Mouse (Mus musculus) lung, embryonic 15.5 days (tissue): ENCODE measurements around the gene Shd. TPM values are rescaled to one million over a fixed set of nuclear protein-coding genes. Genes with fewer than 3 reads are reported as not detected.
A peak's percentile ranks its signal among the peaks of the same experiment; 100 is the strongest.

Experiments
- ATAC-seq: fragments of 200-750 bp; cut with Nextera tagmentation; 2 replicates; pipeline ENCODE4 v1.8.0; 2017; ENCODE audit warnings: moderate number of reproducible peaks, borderline replicate concordance; ENCODE audit not compliant: low FRiP score, low TSS enrichment; ENCODE audit errors: extremely low read depth
- H3K27ac ChIP-seq: fragments of 300-500 bp; sonication (generic); 2 replicates; pipeline ENCODE4 v1.5.1; 2015; ENCODE audit warnings: moderate library complexity, mild to moderate bottlenecking, inconsistent platforms
- H3K27me3 ChIP-seq: fragments of 300-500 bp; sonication (generic); 2 replicates; pipeline ENCODE4 v1.6.1; 2015; ENCODE audit warnings: inconsistent platforms
- H3K36me3 ChIP-seq: fragments of 300-500 bp; sonication (generic); 2 replicates; pipeline ENCODE4 v1.6.1; 2015; ENCODE audit warnings: inconsistent platforms
- H3K4me1 ChIP-seq: fragments of 300-500 bp; sonication (generic); 2 replicates; pipeline ENCODE4 v1.6.1; 2015; ENCODE audit warnings: inconsistent platforms
- H3K4me2 ChIP-seq: fragments of 300-500 bp; sonication (generic); 2 replicates; pipeline ENCODE4 v1.6.1; 2015; ENCODE audit warnings: inconsistent platforms, mild to moderate bottlenecking, moderate library complexity
- H3K4me3 ChIP-seq: fragments of 300-500 bp; sonication (generic); 2 replicates; pipeline ENCODE4 v1.5.1; 2015; ENCODE audit warnings: mild to moderate bottlenecking, inconsistent platforms
- H3K9ac ChIP-seq: fragments of 300-500 bp; sonication (generic); 2 replicates; pipeline ENCODE4 v1.6.1; 2015; ENCODE audit warnings: inconsistent platforms
- H3K9me3 ChIP-seq: fragments of 300-500 bp; sonication (generic); 2 replicates; pipeline ENCODE4 v1.6.1; 2016; ENCODE audit warnings: inconsistent platforms
- WGBS: fragments of 180-500 bp; shearing (Covaris S2); methylation state at CpG from one replicate; pipeline ENCODE4 v1.1.7; 2015; 5-methylcytosine and 5-hydroxymethylcytosine counted together
- polyA plus RNA-seq: library from polyadenylated mRNA; unstranded; fragments of >200 nt; fragmentation: Nextera tagmentation; extraction: Ambion mirVana; gene quantifications from 2 replicates; pipeline ENCODE4 v1.2.1, GENCODE M21; 2015

The Shd gene
- polyA plus RNA-seq, 1 experiment from 2014 or later, result 6.7 TPM

DNA sequence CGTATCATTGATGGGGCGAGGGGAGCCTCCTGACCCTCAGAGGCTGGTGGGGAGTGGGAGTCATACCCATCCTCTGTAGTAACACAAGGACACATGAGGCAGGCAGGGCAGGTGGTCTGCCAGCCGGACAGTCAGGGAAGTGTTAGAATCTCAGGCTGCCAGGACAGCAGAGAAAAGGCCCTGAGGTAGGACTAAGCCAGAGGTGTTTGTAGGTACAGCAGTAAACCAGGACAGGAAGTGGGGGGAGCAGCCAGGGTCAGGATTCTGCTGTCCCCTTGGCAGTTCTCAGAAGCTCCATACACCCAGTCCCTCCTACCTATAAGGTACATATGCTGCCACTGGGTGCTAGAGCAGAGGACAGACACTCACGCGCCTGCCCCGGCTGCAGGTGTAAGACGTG, 8.6 kb upstream of the Shd start:
- H3K27me3 ChIP-seq, result no peaks in the 10 kb centered on the region
- no peak overlapping the region for H3K4me2 ChIP-seq
- H3K4me3 ChIP-seq, result no peak overlapping the region
- 92% methylated on average over 7 of the region's 7 CpGs for WGBS
- no peak overlapping the region for H3K9ac ChIP-seq
- H3K9me3 ChIP-seq, result no peaks in the 10 kb centered on the region
- H3K27ac ChIP-seq, result no peak overlapping the region
- peaks cover 32% of the 10 kb centered on the region for H3K36me3 ChIP-seq
- no peak for ATAC-seq
- peaks cover 23% of the 10 kb centered on the region for H3K4me1 ChIP-seq

DNA sequence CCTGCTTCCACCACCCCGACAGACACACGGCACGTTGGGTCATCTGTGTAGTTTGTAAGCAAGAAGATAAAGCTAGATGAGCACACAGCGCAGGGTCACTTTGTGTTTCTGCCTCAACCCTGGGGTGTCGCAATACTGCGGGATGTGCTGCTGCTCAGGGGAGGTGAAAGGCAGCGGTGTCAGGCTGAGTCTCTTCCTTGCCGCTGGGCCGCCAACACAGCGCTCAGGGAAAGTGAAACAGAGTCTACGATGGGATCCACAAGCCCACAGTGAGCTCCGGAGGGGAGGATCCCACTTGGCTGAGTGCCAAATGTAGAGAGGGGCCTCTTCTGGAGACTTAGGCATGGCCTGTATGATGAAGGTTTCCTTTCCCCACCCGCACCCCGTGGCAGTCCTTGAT, 7.1 kb upstream of the Shd start:
- H3K9ac ChIP-seq, result no peak overlapping the region
- H3K36me3 ChIP-seq, result peaks cover 45% of the 10 kb centered on the region
- 47% methylated on average over 14 of the region's 14 CpGs for WGBS
- ATAC-seq, result no peak
- H3K4me1 ChIP-seq, result peaks cover 12% of the 10 kb centered on the region
- no peak overlapping the region for H3K27ac ChIP-seq
- no peaks in the 10 kb centered on the region for H3K9me3 ChIP-seq
- no peak overlapping the region for H3K4me2 ChIP-seq
- no peaks in the 10 kb centered on the region for H3K27me3 ChIP-seq
- no peak overlapping the region for H3K4me3 ChIP-seq

DNA sequence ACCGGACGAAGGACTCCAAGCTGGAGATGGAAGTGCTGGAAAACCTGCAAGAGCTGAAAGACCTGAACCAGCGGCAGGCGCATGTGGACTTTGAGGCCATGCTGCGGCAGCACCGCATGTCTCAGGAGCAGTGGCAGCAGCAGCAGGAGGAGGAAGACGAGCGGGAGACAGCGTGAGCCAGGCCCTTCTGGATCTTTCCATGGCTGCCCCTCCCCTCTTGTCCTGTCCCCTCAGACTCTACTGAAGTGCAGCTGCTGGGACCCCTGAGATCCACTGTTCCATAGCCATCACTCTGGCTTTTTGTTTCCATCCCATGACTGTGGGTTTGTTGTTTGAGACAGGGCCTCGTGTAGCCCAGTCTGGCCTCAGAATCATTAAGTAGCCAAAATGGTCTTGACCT, 5.8 kb upstream of the Shd start:
- peaks cover 45% of the 10 kb centered on the region for H3K36me3 ChIP-seq
- H3K27me3 ChIP-seq, result no peaks in the 10 kb centered on the region
- no peak for ATAC-seq
- no peak overlapping the region for H3K27ac ChIP-seq
- 85% methylated on average over 10 of the region's 10 CpGs for WGBS
- H3K4me3 ChIP-seq, result no peak overlapping the region
- H3K4me2 ChIP-seq, result no peak overlapping the region
- peaks cover 7% of the 10 kb centered on the region for H3K4me1 ChIP-seq
- H3K9ac ChIP-seq, result no peak overlapping the region
- no peaks in the 10 kb centered on the region for H3K9me3 ChIP-seq

DNA sequence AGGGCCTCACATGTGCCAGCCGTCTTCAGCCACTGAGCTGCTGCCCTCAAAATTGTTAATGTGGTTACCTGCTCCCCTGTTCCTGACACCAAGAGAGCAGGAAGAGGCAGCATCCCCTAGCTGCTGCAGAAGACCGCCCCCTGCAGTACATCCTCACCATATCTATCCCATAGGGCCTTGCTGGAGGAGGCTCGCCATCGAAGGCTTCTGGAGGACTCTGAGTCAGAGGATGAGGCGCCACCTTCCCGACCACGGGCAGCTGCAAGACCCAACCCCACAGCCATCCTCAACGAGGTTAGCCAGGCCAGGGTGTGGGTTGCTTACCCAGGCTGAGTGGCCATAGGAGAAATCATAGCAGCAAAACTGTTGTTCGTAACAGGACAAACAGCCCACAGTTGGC, 5.3 kb upstream of the Shd start:
- peaks cover 3% of the 10 kb centered on the region; the same call in 1 of the 2 replicates for H3K27me3 ChIP-seq
- H3K4me3 ChIP-seq, result no peak overlapping the region
- peaks cover 45% of the 10 kb centered on the region for H3K36me3 ChIP-seq
- no peak overlapping the region for H3K27ac ChIP-seq
- 79% methylated on average over 9 of the region's 9 CpGs for WGBS
- no peak for ATAC-seq
- no peak overlapping the region for H3K9ac ChIP-seq
- H3K4me2 ChIP-seq, result no peak overlapping the region
- no peaks in the 10 kb centered on the region for H3K9me3 ChIP-seq
- H3K4me1 ChIP-seq, result peaks cover 2% of the 10 kb centered on the region

DNA sequence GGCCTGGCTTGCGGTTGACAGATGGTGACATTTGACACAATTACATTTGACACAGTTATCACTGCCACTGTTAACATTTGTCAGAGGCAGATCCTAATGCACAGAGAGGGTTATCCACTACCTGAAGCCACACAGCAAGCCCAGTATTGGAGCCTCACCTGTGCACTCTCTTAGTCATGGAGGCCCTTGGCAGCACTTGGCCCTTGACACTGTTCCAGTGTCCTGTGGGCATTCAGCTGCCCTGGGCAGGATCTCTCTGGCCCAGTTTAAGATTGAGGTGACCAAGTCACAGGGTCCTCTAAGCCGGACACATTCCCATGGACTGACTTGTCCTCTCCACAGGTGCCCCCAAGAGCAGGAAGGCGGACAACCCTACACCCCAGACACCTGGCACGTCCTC, 3.1 kb upstream of the Shd start:
- no peak for ATAC-seq
- Histone ChIP-seq H3K9me3 (no peaks in the 10 kb centered on the region), H3K36me3 (peaks cover 37% of the 10 kb centered on the region), H3K4me1 (peaks cover 11% of the 10 kb centered on the region), H3K9ac (no peak overlapping the region), H3K27me3 (peaks cover 22% of the 10 kb centered on the region), H3K4me3 (no peak overlapping the region), H3K27ac (no peak overlapping the region), H3K4me2 (no peak overlapping the region)
- 93% methylated on average over 4 of the region's 4 CpGs for WGBS

DNA sequence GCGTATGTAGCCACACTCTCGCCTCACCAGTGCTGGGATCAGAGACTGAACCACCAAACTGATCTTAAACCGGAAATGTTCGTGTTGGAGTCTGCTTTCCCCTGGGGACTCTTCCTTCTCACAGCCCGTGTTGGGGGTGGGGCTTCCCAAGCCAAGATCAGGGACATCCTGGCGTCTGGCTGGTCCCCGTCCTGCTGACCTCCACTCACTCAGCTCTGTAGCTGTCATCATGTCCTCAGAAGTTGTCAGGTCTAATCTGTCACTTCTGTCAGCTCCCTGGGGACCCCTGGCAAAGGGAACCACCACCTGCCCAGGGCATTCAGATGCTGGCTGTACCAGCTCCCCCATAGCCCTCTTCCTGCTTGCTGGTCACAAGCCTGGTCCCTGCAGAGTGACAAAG, 2.1 kb upstream of the Shd start:
- ATAC-seq, result no peak
- no peak overlapping the region for H3K4me2 ChIP-seq
- H3K9me3 ChIP-seq, result no peaks in the 10 kb centered on the region
- H3K27me3 ChIP-seq, result peaks cover 29% of the 10 kb centered on the region
- peaks cover 11% of the 10 kb centered on the region; the same call in 1 of the 2 replicates for H3K4me1 ChIP-seq
- H3K27ac ChIP-seq, result no peak overlapping the region
- no peak overlapping the region for H3K9ac ChIP-seq
- no peak overlapping the region for H3K4me3 ChIP-seq
- 51% methylated on average over 7 of the region's 7 CpGs for WGBS
- H3K36me3 ChIP-seq, result peaks cover 34% of the 10 kb centered on the region

DNA sequence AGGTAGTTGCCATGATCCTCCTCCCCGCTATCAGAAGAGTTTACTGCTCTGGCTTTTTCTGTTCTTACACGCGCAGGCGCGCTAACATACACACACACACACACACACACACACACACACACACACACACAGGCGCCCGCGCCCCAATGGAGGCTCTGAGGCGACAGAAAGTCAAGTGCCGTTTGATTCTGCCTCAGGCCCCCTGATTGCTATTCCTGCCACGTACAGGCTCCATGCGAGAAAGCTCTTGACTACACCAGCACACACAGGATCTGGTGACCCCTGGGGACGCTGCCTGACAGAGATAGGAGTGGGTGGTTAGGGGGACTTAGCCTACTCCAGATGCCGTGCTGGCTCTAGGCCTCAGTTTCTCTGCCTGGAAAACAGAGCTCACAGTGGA, 707 bp upstream of the Shd start:
- ATAC-seq, result no peak
- H3K27ac ChIP-seq, result no peak overlapping the region

DNA sequence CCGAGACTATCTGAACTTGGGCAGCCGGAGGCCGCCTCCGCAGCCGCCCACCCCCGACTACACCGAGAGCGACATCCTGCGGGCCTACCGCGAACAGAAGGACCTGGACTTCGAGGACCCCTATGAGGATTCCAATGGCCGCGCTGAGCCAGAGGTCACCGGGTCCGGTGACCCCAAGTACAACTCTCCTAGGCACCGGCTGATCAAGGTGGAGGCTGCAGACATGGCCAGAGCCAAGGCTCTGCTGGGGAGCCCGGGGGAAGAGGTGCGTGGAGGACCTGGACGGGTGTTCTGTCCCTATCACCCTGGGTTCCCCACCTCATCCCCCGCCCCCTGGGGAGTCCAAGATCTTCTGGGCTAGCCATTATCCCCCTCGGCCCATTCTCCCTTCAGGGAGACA, 1.2 kb downstream of the Shd start:
- no peak overlapping the region for H3K4me3 ChIP-seq
- H3K36me3 ChIP-seq, result peaks cover 15% of the 10 kb centered on the region
- H3K27me3 ChIP-seq, result peaks cover 29% of the 10 kb centered on the region
- peaks cover 16% of the 10 kb centered on the region for H3K4me1 ChIP-seq
- H3K9ac ChIP-seq, result no peak overlapping the region
- no peak overlapping the region for H3K27ac ChIP-seq
- no peaks in the 10 kb centered on the region for H3K9me3 ChIP-seq
- no peak for ATAC-seq
- peak overlapping the region; percentile 89 for H3K4me2 ChIP-seq
- WGBS, result 32% methylated on average over 22 of the region's 22 CpGs

More for the DNA sequence above, 707 bp upstream of the Shd start:
- H3K9me3 ChIP-seq, result no peaks in the 10 kb centered on the region
- H3K4me1 ChIP-seq, result peaks cover 11% of the 10 kb centered on the region; the same call in 1 of the 2 replicates
- WGBS, result 48% methylated on average over 14 of the region's 14 CpGs
- no peak overlapping the region for H3K4me3 ChIP-seq
- no peak overlapping the region for H3K9ac ChIP-seq
- H3K36me3 ChIP-seq, result peaks cover 31% of the 10 kb centered on the region
- 0 out of 2 replicates have a peak overlapping the region, but pooled peaks have one; percentile 89 for H3K4me2 ChIP-seq
- peaks cover 29% of the 10 kb centered on the region for H3K27me3 ChIP-seq

DNA sequence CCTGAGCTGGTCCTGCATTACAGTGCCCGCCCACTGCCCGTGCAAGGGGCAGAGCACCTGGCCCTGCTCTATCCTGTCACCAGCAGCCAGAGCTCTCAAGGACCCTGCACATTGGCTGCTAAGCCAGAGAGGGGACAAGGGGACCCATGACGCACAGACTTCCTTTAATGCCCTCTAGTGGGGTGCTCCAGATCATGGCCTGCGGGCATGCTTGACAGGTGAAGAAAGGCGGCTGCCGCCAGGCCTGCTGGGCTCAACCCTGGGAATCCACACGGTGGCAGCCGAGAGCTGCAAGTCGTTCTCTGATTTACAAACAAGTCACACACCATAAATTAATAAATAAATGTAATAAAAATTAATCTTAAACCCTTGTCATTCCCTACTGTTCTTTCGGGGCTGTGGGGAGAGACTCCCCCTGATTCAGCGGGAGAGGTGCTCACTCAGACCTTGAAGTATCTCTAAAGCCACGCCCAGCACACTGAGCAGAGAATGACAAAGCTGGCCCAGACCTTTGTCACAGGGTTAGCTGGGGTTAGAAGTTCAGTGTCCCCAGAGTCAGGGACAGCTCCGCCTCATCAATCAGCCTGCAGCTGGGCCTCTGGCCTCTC, 6.1 kb downstream of the Shd start:
- Histone ChIP-seq H3K27ac (no peak overlapping the region), H3K27me3 (peaks cover 13% of the 10 kb centered on the region), H3K4me2 (peak overlapping the region; percentile 29; the same call in 1 of the 2 replicates), H3K9ac (no peak overlapping the region), H3K4me3 (no peak overlapping the region), H3K4me1 (peaks cover 13% of the 10 kb centered on the region), H3K36me3 (no peaks in the 10 kb centered on the region), H3K9me3 (no peaks in the 10 kb centered on the region)
- 11% methylated on average over 13 of the region's 13 CpGs for WGBS
- peak; percentile 66 for ATAC-seq

DNA sequence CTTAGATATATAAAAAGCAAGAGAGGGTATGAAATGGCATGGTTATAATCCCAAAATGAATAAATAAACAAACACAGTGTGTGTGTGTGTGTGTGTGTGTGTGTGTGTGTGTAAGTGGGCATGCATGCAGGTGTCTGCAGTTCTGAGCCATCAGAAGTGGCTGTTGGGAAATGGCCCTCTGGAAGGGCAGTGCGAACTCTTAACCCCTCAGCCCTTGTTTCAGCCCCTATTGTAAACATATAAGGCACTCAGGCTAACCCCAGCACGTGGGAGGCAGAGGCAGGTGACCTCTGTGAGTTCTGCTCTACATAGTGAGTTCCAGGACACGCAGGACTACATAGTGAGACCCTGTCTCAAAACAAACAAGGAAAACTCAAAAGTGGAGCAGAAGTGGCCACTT, 7.0 kb downstream of the Shd start:
- H3K4me3 ChIP-seq, result no peak overlapping the region
- H3K4me1 ChIP-seq, result peaks cover 11% of the 10 kb centered on the region
- no peak overlapping the region for H3K9ac ChIP-seq
- peaks cover 7% of the 10 kb centered on the region for H3K27me3 ChIP-seq
- H3K36me3 ChIP-seq, result no peaks in the 10 kb centered on the region
- H3K27ac ChIP-seq, result no peak overlapping the region
- 19% methylated on average over 3 of the region's 3 CpGs for WGBS
- no peak for ATAC-seq
- no peaks in the 10 kb centered on the region for H3K9me3 ChIP-seq
- H3K4me2 ChIP-seq, result no peak overlapping the region

DNA sequence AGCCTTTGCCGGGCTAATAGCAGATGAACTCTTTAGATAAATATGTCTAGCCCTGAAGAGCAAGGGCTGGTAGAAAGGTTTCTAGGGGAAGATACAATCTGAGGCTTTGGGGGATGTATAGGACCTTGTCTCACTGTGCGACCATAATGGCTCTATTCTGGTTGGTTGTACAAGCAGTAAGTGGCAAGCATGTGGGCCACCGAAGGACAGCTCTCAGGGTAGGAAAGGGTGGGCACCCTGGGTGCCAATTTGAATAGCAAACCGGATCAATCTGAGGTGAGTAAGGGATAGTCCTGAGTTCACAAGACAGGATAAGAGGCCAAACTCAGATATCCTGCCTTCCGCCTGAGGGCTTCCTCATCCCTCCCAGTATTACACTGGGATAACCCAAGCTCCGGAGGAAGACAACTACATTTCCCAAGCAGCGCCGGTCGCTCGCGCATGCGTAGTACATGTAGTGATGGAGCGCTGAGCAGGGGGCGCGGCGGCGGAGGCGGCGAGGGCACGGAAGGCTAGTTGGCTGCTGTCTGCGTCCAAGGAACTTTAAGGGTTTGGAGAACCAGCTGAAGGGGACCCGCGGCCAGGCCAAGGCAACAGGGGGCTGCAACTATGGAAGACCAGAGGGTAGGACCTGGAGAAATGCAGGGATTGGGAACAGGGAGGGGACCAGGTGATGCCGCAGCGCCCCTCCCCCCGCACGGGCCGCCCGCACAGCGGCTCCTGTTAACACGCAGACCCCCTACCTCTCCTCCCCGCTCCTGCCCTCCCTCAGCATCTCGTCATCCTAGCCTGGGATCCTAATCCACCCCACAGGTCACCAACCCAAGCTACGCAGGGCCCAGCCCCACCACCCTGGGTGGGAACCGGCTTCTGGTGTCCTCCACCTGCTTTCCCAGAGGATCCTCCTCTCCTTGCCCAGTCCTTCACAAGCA, 16.0 kb downstream of the Shd start, which contains the start of gene Fsd1:
Gene Fsd1, plus strand, starts transcription at position 480 of the 932 bp plus-strand sequence.
- peak within 1 kb of the TSS; percentile 39 for H3K4me3 ChIP-seq
- H3K9me3 ChIP-seq, result no peaks in the 10 kb centered on the region
- no peak within 1 kb of the TSS for H3K9ac ChIP-seq
- peaks cover 10% of the 10 kb centered on the region for H3K27me3 ChIP-seq
- H3K4me2 ChIP-seq, result peak within 1 kb of the TSS; percentile 71
- 8% methylated on average over 35 of the region's 35 CpGs for WGBS
- H3K4me1 ChIP-seq, result peaks cover 5% of the 10 kb centered on the region; the same call in 1 of the 2 replicates
- ATAC-seq, result peak; percentile 51; the same call in 1 of the 2 replicates
- H3K36me3 ChIP-seq, result no peaks in the 10 kb centered on the region
- no peak within 1 kb of the TSS for H3K27ac ChIP-seq
